Mouse (Mus musculus) layer of hippocampus, adult 6 months (tissue): ENCODE data around the gene 2310057N15Rik. TPM values are rescaled to one million over a fixed set of nuclear protein-coding genes. Genes with fewer than 3 reads are reported as not detected.

Source experiments
- long read RNA-seq, 2 experiments: library from polyadenylated mRNA; unstranded; transcript quantifications; one replicate each; pipeline ENCODE4 v2.0.0; 2019 to 2020
- polyA plus RNA-seq: library from polyadenylated mRNA; unstranded; fragments of <200 nt; fragmentation: Nextera tagmentation; gene quantifications from 2 replicates; pipeline ENCODE4 v1.2.3, GENCODE M21; 2021

The 2310057N15Rik gene
- polyA plus RNA-seq, result not detected in 2 replicates
- long read RNA-seq, experiment 1, result 0 reads
- long read RNA-seq, experiment 2, result 0 reads

DNA sequence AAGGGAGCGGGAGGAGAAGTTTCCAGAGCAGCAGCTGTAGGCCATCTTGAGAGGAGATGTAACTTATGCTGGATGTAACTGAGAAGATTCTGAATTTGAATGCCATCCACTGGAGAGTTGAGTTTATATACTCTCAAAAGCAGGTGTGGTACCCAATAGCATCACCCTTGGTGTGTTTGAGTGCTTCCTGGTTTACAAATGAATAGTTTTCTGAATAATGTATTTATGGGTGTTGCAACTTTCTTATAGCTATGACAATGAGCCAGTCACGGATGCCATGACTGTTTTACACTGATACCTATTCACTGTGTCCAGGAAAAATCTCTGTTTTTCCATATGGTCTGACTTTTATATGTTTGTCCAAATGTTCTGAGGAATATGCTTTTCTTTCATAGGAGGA, at the start of gene 2310057N15Rik:
Gene 2310057N15Rik (minus strand): TSS at position 101 of the 400 bp plus-strand sequence.

DNA sequence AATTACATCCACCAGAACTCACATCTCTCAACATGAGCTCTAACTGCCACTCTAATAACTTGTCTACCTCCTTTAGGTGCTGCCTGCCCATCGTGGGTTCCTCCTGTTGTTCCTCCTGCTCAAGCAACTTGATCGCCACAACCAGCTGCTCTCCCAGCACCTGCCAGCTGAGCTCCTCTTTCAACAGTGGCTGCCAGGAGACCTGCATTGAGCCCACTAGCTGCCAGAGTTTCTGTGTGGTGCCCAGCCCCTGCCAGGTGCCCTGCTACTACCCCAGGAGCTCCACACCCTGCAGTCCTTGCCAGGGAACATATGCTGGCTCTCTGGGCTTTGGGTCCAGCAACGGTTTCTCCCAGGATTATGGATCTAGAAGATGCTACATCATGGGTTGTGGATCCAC, 46.1 kb upstream of the 2310057N15Rik start, which contains the start of gene Krtap15:
Gene Krtap15 (plus strand): TSS at position 150 of the 400 bp plus-strand sequence.

DNA sequence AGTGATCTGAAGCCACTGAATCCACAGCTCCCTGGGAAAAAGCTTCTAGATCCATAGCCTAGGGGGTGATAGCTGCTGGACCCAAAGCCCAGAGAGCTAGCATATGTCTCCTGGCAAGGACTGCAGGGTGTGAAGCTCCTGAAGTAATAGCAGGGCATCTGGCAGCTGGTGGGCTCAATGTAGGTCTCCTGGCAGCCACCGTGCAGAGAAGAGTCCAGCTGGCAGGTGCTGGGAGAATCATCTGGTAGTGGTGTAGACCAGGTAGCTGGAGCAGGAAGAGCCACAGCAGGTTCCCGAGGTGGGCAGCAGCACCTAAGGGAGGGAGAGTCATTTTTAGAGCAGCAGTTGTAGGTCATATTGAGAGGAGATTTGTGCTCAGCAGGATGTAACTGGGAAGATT, 37.8 kb upstream of the 2310057N15Rik start, which contains the start of gene Gm20741:
Gene Gm20741 (minus strand): TSS at position 394 of the 400 bp plus-strand sequence.

DNA sequence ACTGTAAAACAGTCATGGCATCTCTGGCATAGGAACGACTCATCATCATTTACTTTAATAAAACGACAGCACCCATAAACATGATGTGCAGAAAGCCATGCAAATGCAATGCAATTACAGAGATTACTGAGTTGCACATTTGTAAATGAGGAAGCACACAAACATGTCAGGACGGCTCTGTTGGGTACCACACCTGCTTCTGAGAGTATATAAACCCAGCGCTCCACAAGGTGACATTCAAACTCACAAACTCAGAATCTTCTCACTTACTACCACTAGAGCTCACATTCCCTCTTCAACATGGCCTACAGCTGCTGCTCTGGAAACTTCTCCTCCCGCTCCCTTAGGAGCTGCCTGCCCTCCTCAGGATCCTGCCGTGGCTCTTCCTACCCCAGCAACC, 3.6 kb upstream of the 2310057N15Rik start, which contains the start of gene Gm5965:
Gene Gm5965 (plus strand): TSS at position 301 of the 400 bp plus-strand sequence.

DNA sequence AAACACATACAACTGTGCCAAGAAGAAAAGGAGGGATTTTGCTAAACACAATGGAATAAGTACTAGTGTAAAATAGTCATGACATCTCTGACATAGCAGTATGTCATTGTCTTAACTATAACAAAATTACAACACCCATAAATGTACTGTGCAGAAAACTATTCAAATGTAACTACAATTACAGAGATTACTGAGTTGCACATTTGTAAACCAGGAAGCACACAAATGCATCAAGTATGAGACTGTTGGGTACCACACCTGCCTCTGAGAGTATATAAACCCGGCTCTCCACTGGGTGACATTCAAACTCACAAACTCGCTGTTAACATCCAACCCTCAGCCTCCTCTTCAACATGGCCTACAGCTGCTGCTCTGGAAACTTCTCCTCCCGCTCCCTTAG, 15.5 kb downstream of the 2310057N15Rik start, which contains the start of gene 2310034C09Rik:
Gene 2310034C09Rik (plus strand): TSS at position 301 of the 400 bp plus-strand sequence.

DNA sequence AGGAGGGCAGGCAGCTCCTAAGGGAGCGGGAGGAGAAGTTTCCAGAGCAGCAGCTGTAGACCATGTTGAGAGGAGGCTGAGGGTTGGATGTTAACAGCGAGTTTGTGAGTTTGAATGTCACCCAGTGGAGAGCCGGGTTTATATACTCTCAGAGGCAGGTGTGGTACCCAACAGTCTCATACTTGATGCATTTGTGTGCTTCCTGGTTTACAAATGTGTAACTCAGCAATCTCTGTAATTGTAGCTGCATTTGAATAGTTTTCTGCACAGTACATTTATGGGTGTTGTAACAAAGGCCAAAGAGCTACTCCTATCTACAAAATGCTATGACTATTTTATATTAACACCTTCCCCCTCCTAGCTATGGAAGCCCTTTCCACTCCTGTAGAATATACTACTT, 22.5 kb downstream of the 2310057N15Rik start, which contains the start of gene Krtap13:
Gene Krtap13 (minus strand): TSS at position 101 of the 400 bp plus-strand sequence.

DNA sequence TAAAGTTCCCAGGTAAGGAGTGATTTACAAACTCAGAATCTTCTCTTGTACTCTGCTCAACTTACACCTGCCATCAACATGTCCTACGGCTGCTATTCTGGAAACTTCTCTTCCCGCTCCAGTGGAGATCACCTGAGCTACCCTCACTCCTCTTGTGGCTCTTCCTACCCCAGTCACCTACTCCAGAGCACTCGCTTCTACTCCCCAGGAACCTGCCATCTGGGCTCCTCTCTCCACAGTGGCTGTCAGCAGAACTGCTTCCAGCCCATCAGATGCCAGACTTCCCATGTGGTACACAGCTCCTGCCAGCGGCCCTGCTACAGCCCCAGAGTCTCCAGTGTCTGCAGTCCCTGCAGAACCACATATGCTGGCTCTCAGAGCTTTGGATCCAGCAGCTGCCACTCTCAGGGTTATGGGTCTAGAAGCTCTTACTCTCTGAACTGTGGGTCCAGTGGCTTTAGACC, 45.2 kb downstream of the 2310057N15Rik start, which contains the start of gene Krtap13-1:
Gene Krtap13-1 (plus strand): TSS at position 51 of the 464 bp plus-strand sequence.

Other genes starting within 250 kb of the 2310057N15Rik start
- gene Cldn8, start 211.0 kb downstream of the 2310057N15Rik start, polyA plus RNA-seq, result not detected in 2 replicates
- not detected in 2 replicates for gene Krtap24-1, start 161.9 kb downstream of the 2310057N15Rik start, polyA plus RNA-seq
- gene 2310079G19Rik, start 146.5 kb downstream of the 2310057N15Rik start, polyA plus RNA-seq, result not detected in 2 replicates
- not detected in 2 replicates for gene Krtap26-1, start 126.4 kb downstream of the 2310057N15Rik start, polyA plus RNA-seq
- not detected in 2 replicates for gene Krtap27-1, start 102.5 kb downstream of the 2310057N15Rik start, polyA plus RNA-seq
- not detected in 2 replicates for gene 2310061N02Rik, start 66.2 kb downstream of the 2310057N15Rik start, polyA plus RNA-seq
- not detected in 2 replicates for gene Krtap13-1, start 45.3 kb downstream of the 2310057N15Rik start, polyA plus RNA-seq
- not detected in 2 replicates for gene Krtap13, start 22.6 kb downstream of the 2310057N15Rik start, polyA plus RNA-seq
- gene 2310034C09Rik, start 15.4 kb downstream of the 2310057N15Rik start, polyA plus RNA-seq, result not detected in 2 replicates
- gene Gm5965, start 3.7 kb upstream of the 2310057N15Rik start, polyA plus RNA-seq, result not detected in 2 replicates
- not detected in 2 replicates for gene Gm20741, start 38.0 kb upstream of the 2310057N15Rik start, polyA plus RNA-seq
- not detected in 2 replicates for gene Krtap15, start 46.0 kb upstream of the 2310057N15Rik start, polyA plus RNA-seq
- not detected in 2 replicates for gene Krtap14, start 51.9 kb upstream of the 2310057N15Rik start, polyA plus RNA-seq
- not detected in 2 replicates for gene Krtap19-1, start 95.2 kb upstream of the 2310057N15Rik start, polyA plus RNA-seq
- gene Krtap19-2, start 100.1 kb upstream of the 2310057N15Rik start, polyA plus RNA-seq, result not detected in 2 replicates
- not detected in 2 replicates for gene Krtap19-3, start 103.8 kb upstream of the 2310057N15Rik start, polyA plus RNA-seq
- gene Krtap19-4, start 110.9 kb upstream of the 2310057N15Rik start, polyA plus RNA-seq, result not detected in 2 replicates
- gene Krtap19-5, start 122.3 kb upstream of the 2310057N15Rik start, polyA plus RNA-seq, result not detected in 2 replicates
- gene Krtap19-9b, start 158.1 kb upstream of the 2310057N15Rik start, polyA plus RNA-seq, result not detected in 2 replicates
- gene Krtap16-3, start 188.7 kb upstream of the 2310057N15Rik start, polyA plus RNA-seq, result not detected in 2 replicates
- not detected in 2 replicates for gene Krtap22-2, start 236.6 kb upstream of the 2310057N15Rik start, polyA plus RNA-seq
- not detected in 2 replicates for gene Gm10229, start 241.1 kb upstream of the 2310057N15Rik start, polyA plus RNA-seq